Mouse (Mus musculus) spleen, postnatal 10 days (tissue): Measurements from ENCODE around the gene Zfp36.

ENCODE experiments used
- DNase-seq, 2 experiments: peaks; one replicate each; pipeline ENCODE4 v3.0.0; 2021 to 2022; ENCODE audit warnings: low spot score in 2 of 2

Zfp36 gene

DNA sequence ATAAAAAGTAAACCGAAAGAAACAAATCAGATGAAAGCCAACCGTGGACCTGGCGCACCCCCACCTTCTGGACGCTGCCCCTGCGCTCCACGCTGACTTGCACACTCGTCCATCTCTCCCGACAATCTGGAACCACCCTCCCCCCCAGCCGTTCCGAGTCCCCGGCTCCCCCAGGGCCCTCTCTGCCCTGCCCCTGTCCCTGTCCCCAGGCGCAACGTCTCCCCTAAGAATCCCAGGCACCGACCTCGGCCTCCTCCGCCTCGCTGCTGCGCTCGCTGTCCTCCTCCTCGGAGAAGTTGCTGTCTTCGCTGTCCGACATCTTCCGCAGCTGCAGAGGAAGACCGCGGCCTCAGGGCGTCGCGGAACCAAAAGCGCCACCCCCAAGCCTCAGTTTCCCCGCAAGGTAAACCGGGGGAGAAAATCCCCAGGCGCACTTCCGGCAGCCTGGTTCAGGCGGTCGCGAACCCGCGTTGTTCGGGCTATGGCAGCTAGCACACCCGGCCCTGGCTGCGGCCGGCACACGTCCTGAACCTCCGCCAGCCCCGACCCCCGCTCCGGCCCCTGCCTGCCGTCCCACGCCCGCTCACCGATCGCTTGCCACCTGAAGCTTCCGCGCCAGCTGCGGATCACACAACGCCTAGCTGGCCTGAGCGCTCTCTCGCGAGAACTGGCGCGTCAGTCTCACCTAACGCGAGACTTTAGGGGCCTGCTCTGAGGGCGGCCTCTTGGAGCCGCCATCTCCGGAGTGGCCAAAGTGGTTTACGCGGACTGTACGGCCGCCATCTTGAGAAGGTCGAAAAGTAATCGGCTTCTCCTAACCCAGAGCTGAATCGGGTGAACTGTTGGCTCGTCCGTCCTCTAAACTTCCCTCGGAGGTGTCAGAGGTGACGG is 41.7 kb downstream of the Zfp36 start, which contains the start of gene Supt5:
Gene Supt5 (minus strand): TSS at position 639 of the 891 bp plus-strand sequence.
- peak; percentile 94 to 98 for DNase-seq

GRCm38 (mm10) chr7:28335471-28335870 is 44.6 kb downstream of the Zfp36 start:
- no peak for DNase-seq

- DNase-seq = no peak
Measured at GRCm38 (mm10) chr7:28334534-28334933, 45.5 kb downstream of the Zfp36 start.

DNA sequence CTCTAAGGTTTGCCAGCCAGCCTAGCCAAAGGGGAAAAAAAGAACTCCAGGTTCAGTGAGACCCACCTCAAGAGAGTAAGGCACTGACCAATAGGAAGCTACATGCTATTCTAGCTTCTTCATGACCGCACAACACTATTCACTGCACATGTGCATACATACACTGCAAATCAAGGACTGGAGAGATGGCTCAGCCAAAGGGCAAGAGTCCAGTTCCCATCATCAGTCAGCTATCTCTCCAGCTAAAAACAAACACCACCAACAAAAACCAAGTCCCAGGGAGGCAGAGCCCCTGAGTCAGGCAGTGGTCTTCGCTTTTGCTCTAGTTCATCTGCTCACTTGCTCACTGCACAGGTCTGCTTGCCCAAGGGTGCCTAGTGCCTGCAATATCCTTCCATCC is 51.8 kb downstream of the Zfp36 start:
- no peak for DNase-seq
